Comparison of ENCODE assay signal across 25 mouse cellular contexts in the genomic region with DNA sequence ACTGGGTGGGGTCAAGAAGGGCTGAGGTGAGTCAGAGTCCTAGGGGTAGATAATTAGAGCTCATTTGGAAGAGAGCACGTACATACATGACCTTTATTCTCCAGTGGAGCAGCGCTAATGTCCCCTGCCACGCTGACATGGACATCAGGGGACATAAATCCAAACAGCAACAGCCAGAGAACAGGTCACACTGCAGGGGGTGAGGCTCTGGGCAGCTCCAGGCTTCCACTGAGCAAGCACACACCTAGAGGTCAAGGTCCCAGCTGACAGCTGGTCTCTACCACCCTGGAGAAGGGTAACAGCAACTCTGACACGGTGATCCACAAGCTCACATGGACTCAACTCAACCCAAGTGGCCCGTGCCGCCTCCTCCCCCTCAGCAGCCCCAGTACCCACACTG. TPM values are rescaled to one million over a fixed set of nuclear protein-coding genes. Genes with fewer than 3 reads are reported as not detected.
DNase-seq lines count a peak whose midpoint lies in the region; ATAC-seq and TF ChIP-seq lines count a peak whose summit lies in the region.
"Had no signal": no experiment of that assay in that cellular context is flagged by ENCODE, and none has a peak within 500 bp of the region (broad histone marks: within the 10 kb centered on the region; RNA-seq: fewer than 3 reads in every experiment).

No protein-coding gene starts in this region.

- peak; percentile 71 for DNase-seq in kidney, adult 2 months
- no peak for DNase-seq in kidney, postnatal 4 days
- no peak for DNase-seq in thymus, postnatal 36 days
- DNase-seq in cerebellum, postnatal 25 days: no peak
- DNase-seq: cerebellum, adult 11 months; cerebellum, adult 9-11 months; gastrocnemius, postnatal 10 days; heart, postnatal 4 days; lung, postnatal 4 days; right cerebral cortex, adult 18-20 months; right cerebral cortex, postnatal 4 days; thymus, adult 2 months had no signal

- H3K27ac ChIP-seq in kidney, adult 2 months (ENCODE audit: insufficient read depth, low read depth, low read length): no peak overlapping the region
- H3K27ac ChIP-seq in intestine, embryonic 16.5 days (ENCODE audit: low read length): peak overlapping the region; percentile 42; the same call in 1 of the 2 replicates
- no peak overlapping the region for H3K27ac ChIP-seq in kidney, embryonic 16.5 days (ENCODE audit: low read length)
- H3K27ac ChIP-seq in small intestine, adult 2 months (ENCODE audit: insufficient read depth, low read depth, low read length): peak overlapping the region; percentile 43; the same call in 1 of the 2 replicates
- H3K27ac ChIP-seq: embryonic facial prominence, embryonic 10.5 days; heart, embryonic 10.5 days; hindbrain, embryonic 14.5 days; limb, embryonic 10.5 days; liver, embryonic 14.5 days; midbrain, embryonic 15.5 days; neural tube, embryonic 12.5 days; stomach, embryonic 15.5 days had no signal

- no peak for TF ChIP-seq CTCF in kidney, adult 2 months (conservative IDR thresholded peaks at IDR 0.05; ENCODE audit: insufficient read depth, insufficient read length, low read depth, low read length)
- TF ChIP-seq CTCF in small intestine, adult 2 months (IDR thresholded peaks at IDR 0.05; ENCODE audit: extremely low read depth, insufficient read length, insufficient replicate concordance, low read depth, low read length): no peak

- no peak overlapping the region for H3K4me2 ChIP-seq in intestine, embryonic 16.5 days (ENCODE audit: low read depth, low read length)
- no peak overlapping the region for H3K4me2 ChIP-seq in kidney, embryonic 16.5 days (replicated peaks; ENCODE audit: low read depth, low read length)
- H3K4me2 ChIP-seq: hindbrain, embryonic 14.5 days; midbrain, embryonic 15.5 days; neural tube, embryonic 12.5 days; stomach, embryonic 15.5 days had no signal

- peaks cover 18% of the 10 kb centered on the region for H3K4me1 ChIP-seq in kidney, adult 2 months (ENCODE audit: control insufficient read depth, insufficient read depth, low read length)
- peaks cover 35% of the 10 kb centered on the region for H3K4me1 ChIP-seq in intestine, embryonic 16.5 days (ENCODE audit: control insufficient read depth, insufficient read depth, low read length)
- H3K4me1 ChIP-seq in kidney, embryonic 16.5 days (ENCODE audit: insufficient read depth, low read length): peaks cover 39% of the 10 kb centered on the region
- peaks cover 33% of the 10 kb centered on the region for H3K4me1 ChIP-seq in small intestine, adult 2 months (ENCODE audit: control insufficient read depth, insufficient read depth, insufficient read length, low read length)
- H3K4me1 ChIP-seq: midbrain, embryonic 15.5 days had no signal

- H3K9me3 ChIP-seq in intestine, embryonic 16.5 days (ENCODE audit: control insufficient read depth, low read length): no peaks in the 10 kb centered on the region
- no peaks in the 10 kb centered on the region for H3K9me3 ChIP-seq in kidney, embryonic 16.5 days (ENCODE audit: low read length)
- H3K9me3 ChIP-seq: embryonic facial prominence, embryonic 10.5 days; heart, embryonic 10.5 days; limb, embryonic 10.5 days; midbrain, embryonic 15.5 days; neural tube, embryonic 12.5 days; stomach, embryonic 15.5 days had no signal

- ATAC-seq in intestine, embryonic 16.5 days: peak; percentile 47
- peak; percentile 29; the same call in 1 of the 2 replicates for ATAC-seq in kidney, embryonic 16.5 days (ENCODE audit: low FRiP score, low TSS enrichment)
- ATAC-seq in CD4-positive, CD25-positive, alpha-beta regulatory T cell, adult 4 months: no peak
- ATAC-seq: forebrain, embryonic 16.5 days; midbrain, embryonic 15.5 days had no signal

- no peak overlapping the region for H3K4me3 ChIP-seq in kidney, adult 2 months (ENCODE audit: insufficient read depth, low read depth, low read length)
- H3K4me3 ChIP-seq in intestine, embryonic 16.5 days (ENCODE audit: low read length): no peak overlapping the region
- H3K4me3 ChIP-seq in kidney, embryonic 16.5 days (ENCODE audit: low read length): no peak overlapping the region
- H3K4me3 ChIP-seq in small intestine, adult 2 months (ENCODE audit: low read depth, low read length): no peak overlapping the region
- H3K4me3 ChIP-seq: embryonic facial prominence, embryonic 10.5 days; heart, embryonic 10.5 days; limb, embryonic 10.5 days; midbrain, embryonic 15.5 days; neural tube, embryonic 12.5 days; stomach, embryonic 15.5 days had no signal

- TF ChIP-seq POLR2A in kidney, adult 2 months (IDR thresholded peaks at IDR 0.05; ENCODE audit: low read depth, low read length): no peak
- TF ChIP-seq POLR2A in small intestine, adult 2 months (IDR thresholded peaks at IDR 0.05; ENCODE audit: low read depth, low read length): no peak

- H3K27me3 ChIP-seq in kidney, adult 2 months (replicated peaks; ENCODE audit: control insufficient read depth, insufficient read depth, low read length): no peaks in the 10 kb centered on the region
- H3K27me3 ChIP-seq in intestine, embryonic 16.5 days (replicated peaks; ENCODE audit: control insufficient read depth, insufficient read depth, low read length): no peaks in the 10 kb centered on the region
- H3K27me3 ChIP-seq in kidney, embryonic 16.5 days (ENCODE audit: insufficient read depth, low read length): no peaks in the 10 kb centered on the region
- H3K27me3 ChIP-seq in small intestine, adult 2 months (ENCODE audit: control insufficient read depth, insufficient read depth, low read length): no peaks in the 10 kb centered on the region
- H3K27me3 ChIP-seq: midbrain, embryonic 15.5 days; neural tube, embryonic 12.5 days; stomach, embryonic 15.5 days had no signal

- WGBS in kidney, adult 2 months: 47% methylated on average over 6 of the region's 6 CpGs
- 59% methylated on average over 6 of the region's 6 CpGs for WGBS in intestine, embryonic 16.5 days
- WGBS in kidney, embryonic 16.5 days: 50% methylated on average over 6 of the region's 6 CpGs
- 45% methylated on average over 6 of the region's 6 CpGs for WGBS in small intestine, adult 2 months

- no peaks in the 10 kb centered on the region for H3K36me3 ChIP-seq in kidney, adult 2 months (ENCODE audit: control insufficient read depth, insufficient read depth, low read length)
- no peaks in the 10 kb centered on the region for H3K36me3 ChIP-seq in intestine, embryonic 16.5 days (ENCODE audit: control insufficient read depth, insufficient read depth, low read length)
- no peaks in the 10 kb centered on the region for H3K36me3 ChIP-seq in kidney, embryonic 16.5 days (ENCODE audit: insufficient read depth, low read length)
- H3K36me3 ChIP-seq in small intestine, adult 2 months (ENCODE audit: control insufficient read depth, insufficient read depth, low read length): no peaks in the 10 kb centered on the region
- H3K36me3 ChIP-seq: embryonic facial prominence, embryonic 10.5 days; heart, embryonic 10.5 days; limb, embryonic 10.5 days; midbrain, embryonic 15.5 days; neural tube, embryonic 12.5 days; stomach, embryonic 15.5 days had no signal

- no peak overlapping the region for H3K9ac ChIP-seq in intestine, embryonic 16.5 days (ENCODE audit: low read depth, low read length)
- H3K9ac ChIP-seq in kidney, embryonic 16.5 days (replicated peaks; ENCODE audit: low read length): no peak overlapping the region
- H3K9ac ChIP-seq: hindbrain, embryonic 14.5 days; liver, embryonic 14.5 days; midbrain, embryonic 15.5 days; neural tube, embryonic 12.5 days; stomach, embryonic 15.5 days had no signal

RNA-seq across cellular contexts. Expression of a gene that starts 49.5 kb away (rescaled TPM):
- polyA plus RNA-seq in kidney, adult 2 months (2012; rRNA removed): 230 TPM in 2 replicates
- polyA plus RNA-seq in intestine, embryonic 16.5 days (2015; fragmentation: Nextera tagmentation; extraction: Ambion mirVana): 28.0 and 28.2 TPM in 2 replicates
- polyA plus RNA-seq in kidney, embryonic 16.5 days (2015; fragmentation: Nextera tagmentation; extraction: Ambion mirVana): 32.8 and 33.4 TPM in 2 replicates
- 6.6 and 26.7 TPM in 2 replicates for polyA plus RNA-seq in small intestine, adult 2 months (2012; rRNA removed)
- polyA plus RNA-seq in CD4-positive, CD25-positive, alpha-beta regulatory T cell, adult 4 months (2017; shearing (Covaris generic)): 1 to 10 TPM; 1.4 to 2.7 TPM

Comparison
In these comparisons a context has a peak if more than half of its experiments do, and no peak if none do; other contexts are left out.
1. H3K27ac ChIP-seq: peak in intestine, embryonic 16.5 days (single experiment) and small intestine, adult 2 months (single experiment); none in kidney, adult 2 months (single experiment) and kidney, embryonic 16.5 days (single experiment).